8 mouse cellular contexts compared by ENCODE assay signal in genomic region chr13:6836351-6837074, GRCm38 (mm10).
DNase-seq lines count a peak whose midpoint lies in the region; ATAC-seq and TF ChIP-seq lines count a peak whose summit lies in the region.

No protein-coding gene starts in this region.

- H3K4me3 ChIP-seq in layer of hippocampus, adult 2 months: no peak overlapping the region

- peak; percentile 98 to 99 for ATAC-seq in hematopoietic stem cell, adult 5-6 weeks (replicated peaks in 1 of 2; ENCODE audit: insufficient read depth in 1 of 2, low FRiP score in 2 of 2, low TSS enrichment in 1 of 2, low read depth in 1 of 2, poor library complexity in 2 of 2, severe bottlenecking in 2 of 2)

- peak overlapping the region; percentile 46; the same call in 1 of the 2 replicates for H3K27ac ChIP-seq in layer of hippocampus, adult 2 months

- peak; percentile 50 to 51 for DNase-seq in B cell, adult 2 months
- peak; percentile 50 for DNase-seq in NIH3T3 (ENCODE audit: low read depth)
- DNase-seq in cerebellum, postnatal 36 days: peak; percentile 14 to 26
- peak; percentile 65 to 72 for DNase-seq in layer of hippocampus, adult 2 months (ENCODE audit: low spot score in 2 of 2)
- DNase-seq in lung, postnatal 14 days: peak; percentile 37
- DNase-seq in retina, postnatal 1 day: peak; percentile 69
- no peak for DNase-seq in gastrocnemius, postnatal 4 days (ENCODE audit: low spot score in 2 of 2)

- peak; percentile 94 for TF ChIP-seq CTCF in layer of hippocampus, adult 2 months (conservative IDR thresholded peaks at IDR 0.05)

Comparison
In these comparisons a context has a peak if more than half of its experiments do, and no peak if none do; other contexts are left out.
1. DNase-seq: peak in B cell, adult 2 months (2 of 2), NIH3T3 (single experiment), cerebellum, postnatal 36 days (2 of 2), layer of hippocampus, adult 2 months (2 of 2), lung, postnatal 14 days (single experiment) and retina, postnatal 1 day (single experiment); none in gastrocnemius, postnatal 4 days (0 of 2).